Mouse (Mus musculus): Measurements from ENCODE around the gene Eya2.
"Not testable (repeated sequence)": the region's sequence is repeated elsewhere in the genome, so short reads cannot be mapped to it uniquely, and the experiment has no call there.

The Eya2 gene

DNA sequence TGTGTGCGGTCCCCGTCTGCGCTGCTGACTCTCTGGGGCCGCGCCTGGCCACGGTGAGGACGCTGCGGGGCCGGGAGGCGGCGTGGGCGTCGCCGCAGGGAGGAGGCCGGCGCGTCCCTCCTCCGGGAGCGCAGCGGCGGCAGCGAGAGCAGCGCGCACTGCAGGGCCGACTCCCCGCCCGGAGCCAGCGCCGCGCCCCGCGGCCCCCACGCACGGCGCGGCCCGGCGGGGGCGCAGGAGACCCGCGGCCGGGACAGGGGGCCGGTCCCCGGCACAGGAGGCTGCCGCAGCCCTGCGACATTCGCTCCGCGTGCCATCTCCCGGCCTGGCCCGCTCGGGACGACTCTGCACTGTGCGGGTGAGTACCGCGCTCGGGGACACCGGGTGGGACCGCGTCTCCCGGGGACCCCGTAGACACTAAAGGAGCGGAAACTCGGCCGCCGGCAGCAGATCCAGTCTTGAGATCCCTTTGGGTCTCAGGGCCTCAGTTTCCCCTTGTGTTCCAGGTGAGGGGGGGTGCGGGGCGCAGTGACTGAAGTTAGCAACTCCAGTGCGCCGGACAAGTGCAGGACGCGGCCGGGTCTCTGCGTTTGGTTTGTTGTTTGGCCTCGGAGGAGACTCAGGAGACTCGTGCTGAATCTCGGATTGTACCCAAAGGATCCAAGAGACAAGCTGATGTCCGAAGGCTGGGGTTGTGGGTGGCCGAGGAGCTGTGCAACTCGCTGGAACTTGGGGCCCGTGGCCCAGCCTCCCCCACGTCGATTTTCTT lies at the start of gene Eya2:
TSS of gene Eya2 (plus strand) at position 126 of the 769 bp plus-strand sequence.
- no peak for DNase-seq (ENCODE audit: low read depth, low spot score)

GRCm38 (mm10) chr2:165545687-165546086 lies 49.1 kb upstream of the Eya2 start:
- DNase-seq (ENCODE audit: low read depth, low spot score): no peak

DNA sequence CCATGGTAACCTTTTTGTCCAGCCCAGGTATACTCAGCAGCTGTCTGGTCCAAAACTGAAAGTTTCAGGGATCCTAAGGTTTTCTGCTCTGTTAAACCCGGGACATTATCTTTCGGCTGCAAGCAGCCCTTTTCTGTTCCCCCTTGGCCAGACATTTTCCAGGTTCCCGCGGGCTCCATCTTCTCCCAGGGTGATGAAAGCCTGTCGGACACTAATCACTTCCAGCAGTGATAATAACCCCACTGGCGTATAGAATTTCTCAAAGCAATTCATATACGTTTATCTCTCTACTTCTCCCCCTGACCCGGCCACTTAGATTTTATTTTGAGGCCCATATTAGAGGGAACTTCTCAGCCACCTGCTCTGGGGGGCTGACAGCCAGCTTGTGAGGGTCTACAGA lies 48.5 kb upstream of the Eya2 start:
- no peak for DNase-seq (ENCODE audit: low read depth, low spot score)

GRCm38 (mm10) chr2:165547410-165547809 lies 47.4 kb upstream of the Eya2 start:
- peak; percentile 27 for DNase-seq (ENCODE audit: low read depth, low spot score)

GRCm38 (mm10) chr2:165548627-165549026 lies 46.2 kb upstream of the Eya2 start:
- no peak for DNase-seq (ENCODE audit: low read depth, low spot score)

DNA sequence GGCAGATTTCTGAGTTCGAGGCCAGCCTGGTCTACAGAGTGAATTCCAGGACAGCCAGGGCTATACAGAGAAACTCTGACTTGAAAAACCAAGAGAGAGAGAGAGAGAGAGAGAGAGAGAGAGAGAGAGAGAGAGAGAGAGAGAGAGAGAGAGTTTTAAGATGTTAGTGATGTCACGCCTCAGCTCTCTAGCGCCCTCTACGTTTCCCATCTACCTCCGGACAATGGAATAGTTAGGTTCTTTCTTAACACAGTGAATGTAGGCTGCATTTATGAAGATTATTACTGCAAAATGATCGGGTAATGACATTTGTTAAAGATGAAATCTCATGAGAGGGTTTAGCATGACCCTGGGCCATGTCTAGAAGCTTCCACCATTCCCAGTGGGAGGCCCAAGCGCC lies 44.4 kb upstream of the Eya2 start:
- DNase-seq (ENCODE audit: low read depth, low spot score): not testable (repeated sequence)

GRCm38 (mm10) chr2:165554066-165554465 lies 40.8 kb upstream of the Eya2 start:
- DNase-seq (ENCODE audit: low read depth, low spot score): no peak

DNA sequence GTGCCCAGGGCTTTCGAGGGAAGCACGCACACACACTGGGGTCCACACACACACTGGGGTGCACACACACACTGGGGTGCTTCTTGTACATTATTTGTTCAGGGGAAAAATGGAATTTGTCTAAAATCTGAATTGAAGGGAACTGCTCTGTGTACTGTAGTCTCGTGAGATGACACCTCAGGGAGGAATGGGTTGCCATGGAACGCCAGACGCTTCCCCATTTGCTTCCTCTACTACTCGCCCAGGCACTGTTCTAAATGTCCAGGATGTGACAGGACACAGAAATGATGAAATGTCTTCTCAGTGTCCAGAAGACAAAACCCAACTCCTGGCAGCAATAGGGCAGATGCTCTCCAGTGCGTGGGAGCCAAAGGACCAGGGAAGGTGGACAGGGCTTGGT lies 37.6 kb upstream of the Eya2 start:
- DNase-seq (ENCODE audit: low read depth, low spot score): no peak

- DNase-seq (ENCODE audit: low read depth, low spot score): no peak
Measured at GRCm38 (mm10) chr2:165558916-165559315, 35.9 kb upstream of the Eya2 start.

- DNase-seq (ENCODE audit: low read depth, low spot score): no peak
Measured at GRCm38 (mm10) chr2:165559506-165560235, 35.2 kb upstream of the Eya2 start.

DNA sequence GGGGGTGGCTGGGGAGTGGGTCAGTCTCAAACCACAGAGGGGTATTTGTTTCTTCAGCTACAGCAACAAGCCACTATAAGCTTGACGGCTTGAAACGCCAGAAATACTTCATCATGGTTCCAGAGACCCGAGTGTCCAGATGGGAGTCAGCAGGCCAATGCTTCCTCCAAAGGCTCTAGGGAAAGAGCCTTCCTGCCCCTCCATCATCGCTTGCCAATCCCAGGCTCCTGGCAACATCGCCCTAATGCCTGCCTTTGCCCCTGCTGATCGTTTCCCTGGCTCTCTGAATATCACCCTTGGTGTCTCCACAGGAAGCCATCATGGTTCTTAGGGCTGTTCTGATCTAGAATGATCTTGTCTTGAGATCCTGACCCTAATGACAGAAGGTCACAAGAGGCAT lies 33.0 kb upstream of the Eya2 start:
- DNase-seq (ENCODE audit: low read depth, low spot score): no peak

DNA sequence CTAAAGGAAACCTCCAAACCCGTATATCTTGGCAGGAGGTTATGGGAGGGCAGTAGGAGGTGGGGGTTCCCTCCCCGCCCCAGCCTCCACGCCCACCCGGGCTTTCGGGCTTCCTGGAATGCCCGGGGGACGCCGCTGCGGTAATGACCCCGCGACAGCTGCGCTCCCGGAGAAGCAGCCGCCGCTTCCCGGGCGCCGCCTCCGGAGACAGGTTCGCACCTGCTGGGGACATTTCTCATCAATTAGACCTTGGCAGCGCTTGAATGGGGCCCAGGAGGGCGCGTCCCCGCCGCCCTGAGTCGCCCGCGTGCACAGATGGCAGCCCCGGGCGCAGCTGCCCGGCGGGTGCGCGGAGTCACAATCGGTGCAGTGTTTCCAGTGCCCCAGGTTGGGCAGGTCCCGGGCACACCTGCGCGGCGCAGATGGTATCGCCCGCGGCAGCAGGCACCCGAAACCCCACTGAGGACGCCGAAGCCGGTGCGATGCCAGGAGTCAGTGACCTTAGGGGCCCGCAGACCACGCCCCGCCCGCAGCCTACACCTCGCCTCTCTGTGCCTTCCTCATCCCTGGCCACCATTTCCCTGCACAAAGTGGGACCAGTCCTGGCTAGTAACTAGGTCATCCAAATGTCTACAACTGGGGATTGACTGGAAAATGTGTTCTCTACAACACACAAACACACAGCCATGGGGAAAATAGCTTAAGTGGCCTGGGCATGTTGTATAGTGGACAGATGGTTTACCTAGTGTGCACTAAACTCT lies 31.4 kb upstream of the Eya2 start:
- DNase-seq (ENCODE audit: low read depth, low spot score): no peak

GRCm38 (mm10) chr2:165564101-165564500 lies 30.7 kb upstream of the Eya2 start:
- no peak for DNase-seq (ENCODE audit: low read depth, low spot score)

DNA sequence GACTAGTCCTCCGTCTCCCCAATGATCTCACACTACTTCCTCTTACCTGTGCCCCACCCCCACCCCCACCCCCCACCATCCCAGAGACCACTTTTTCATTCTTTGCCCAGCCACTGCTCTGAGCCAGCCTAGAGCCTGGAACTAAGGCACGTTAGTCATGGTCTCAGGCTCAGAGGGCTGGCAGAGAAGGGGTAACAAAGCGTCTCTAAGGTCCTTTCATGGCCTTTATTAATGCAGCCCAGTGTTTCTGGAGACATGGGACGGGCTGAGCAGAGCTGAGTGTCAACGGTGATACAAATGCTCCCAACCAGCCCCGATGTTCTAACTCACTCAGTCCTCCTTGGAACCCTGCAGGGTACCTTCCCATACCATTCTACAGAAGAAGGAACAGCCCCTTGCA lies 30.2 kb upstream of the Eya2 start:
- DNase-seq (ENCODE audit: low read depth, low spot score): no peak

- DNase-seq (ENCODE audit: low read depth, low spot score): no peak
Measured at GRCm38 (mm10) chr2:165566898-165567297, 27.9 kb upstream of the Eya2 start.

DNA sequence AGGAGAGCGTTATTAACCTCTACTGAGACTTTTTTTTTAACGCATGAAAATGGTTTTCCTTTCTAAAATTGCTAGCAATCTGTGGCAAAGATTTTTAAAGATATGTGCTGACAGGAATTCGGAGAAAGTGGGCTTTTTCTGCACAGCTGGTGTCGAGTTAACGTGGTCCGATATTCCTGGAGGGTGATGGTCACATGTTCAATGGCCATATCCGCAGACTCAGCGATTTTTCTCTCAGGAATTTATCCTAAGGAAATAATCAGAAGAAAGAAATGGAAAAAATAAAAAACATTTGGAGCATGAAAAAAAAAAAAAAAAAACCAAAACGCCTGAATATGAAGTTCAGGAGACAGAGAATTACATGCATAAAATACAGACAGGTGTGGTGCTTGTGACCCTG lies 27.0 kb upstream of the Eya2 start:
- DNase-seq (ENCODE audit: low read depth, low spot score): no peak

- no peak for DNase-seq (ENCODE audit: low read depth, low spot score)
Measured at GRCm38 (mm10) chr2:165568911-165569310, 25.9 kb upstream of the Eya2 start.

- DNase-seq (ENCODE audit: low read depth, low spot score): no peak
Measured at GRCm38 (mm10) chr2:165571216-165571778, 23.5 kb upstream of the Eya2 start.

GRCm38 (mm10) chr2:165583044-165583443 lies 11.8 kb upstream of the Eya2 start:
- no peak for DNase-seq (ENCODE audit: low read depth, low spot score)

DNA sequence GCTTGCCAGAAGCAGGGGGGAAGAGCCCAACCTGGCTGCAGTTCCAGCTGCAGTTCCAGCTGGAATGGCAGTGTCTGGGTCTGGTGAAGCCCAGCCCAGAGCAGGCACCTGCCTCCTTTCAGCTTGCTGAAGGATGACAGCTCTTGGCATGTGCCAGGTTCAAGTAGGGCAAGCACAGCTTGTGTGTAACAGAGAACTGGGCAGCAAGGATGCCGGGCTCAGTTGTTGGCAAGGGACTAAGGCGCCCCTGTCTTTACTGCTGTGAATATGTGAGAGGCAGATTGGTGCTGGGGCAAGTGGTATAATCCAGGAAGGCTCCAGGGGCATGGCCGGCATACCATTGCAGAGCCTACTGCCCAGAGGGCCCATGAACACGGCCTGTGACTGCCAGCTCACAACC lies 11.3 kb upstream of the Eya2 start:
- no peak for DNase-seq (ENCODE audit: low read depth, low spot score)

- DNase-seq (ENCODE audit: low read depth, low spot score): no peak
Measured at GRCm38 (mm10) chr2:165584563-165584962, 10.3 kb upstream of the Eya2 start.

DNA sequence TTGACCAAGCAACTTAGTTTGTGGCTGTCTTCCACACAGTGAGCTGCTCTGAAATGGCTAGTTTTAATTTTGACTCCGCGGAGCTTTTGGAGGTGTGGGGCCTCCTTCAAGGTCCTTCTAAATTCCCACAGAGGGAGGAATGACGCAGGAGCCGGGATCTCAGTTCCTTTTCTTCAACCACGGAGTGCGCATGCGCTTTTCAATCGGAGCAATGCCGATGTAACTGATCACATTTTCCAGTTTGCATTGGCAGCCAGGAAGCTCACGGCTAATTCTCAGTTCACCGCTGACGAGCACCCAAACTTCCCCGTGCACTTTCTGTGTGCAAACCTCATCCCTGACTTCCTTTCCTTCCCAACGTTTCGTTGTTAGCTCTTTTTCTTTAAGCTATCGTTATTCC lies 4.1 kb upstream of the Eya2 start:
- DNase-seq (ENCODE audit: low read depth, low spot score): no peak

Measured in CD4-positive helper T cell, adult 2 months (primary cell).